Mouse (Mus musculus): ENCODE measurements around the gene Dnlz.
"Not testable (repeated sequence)": the region's sequence is repeated elsewhere in the genome, so short reads cannot be mapped to it uniquely, and the experiment has no call there.

Gene Dnlz

DNA sequence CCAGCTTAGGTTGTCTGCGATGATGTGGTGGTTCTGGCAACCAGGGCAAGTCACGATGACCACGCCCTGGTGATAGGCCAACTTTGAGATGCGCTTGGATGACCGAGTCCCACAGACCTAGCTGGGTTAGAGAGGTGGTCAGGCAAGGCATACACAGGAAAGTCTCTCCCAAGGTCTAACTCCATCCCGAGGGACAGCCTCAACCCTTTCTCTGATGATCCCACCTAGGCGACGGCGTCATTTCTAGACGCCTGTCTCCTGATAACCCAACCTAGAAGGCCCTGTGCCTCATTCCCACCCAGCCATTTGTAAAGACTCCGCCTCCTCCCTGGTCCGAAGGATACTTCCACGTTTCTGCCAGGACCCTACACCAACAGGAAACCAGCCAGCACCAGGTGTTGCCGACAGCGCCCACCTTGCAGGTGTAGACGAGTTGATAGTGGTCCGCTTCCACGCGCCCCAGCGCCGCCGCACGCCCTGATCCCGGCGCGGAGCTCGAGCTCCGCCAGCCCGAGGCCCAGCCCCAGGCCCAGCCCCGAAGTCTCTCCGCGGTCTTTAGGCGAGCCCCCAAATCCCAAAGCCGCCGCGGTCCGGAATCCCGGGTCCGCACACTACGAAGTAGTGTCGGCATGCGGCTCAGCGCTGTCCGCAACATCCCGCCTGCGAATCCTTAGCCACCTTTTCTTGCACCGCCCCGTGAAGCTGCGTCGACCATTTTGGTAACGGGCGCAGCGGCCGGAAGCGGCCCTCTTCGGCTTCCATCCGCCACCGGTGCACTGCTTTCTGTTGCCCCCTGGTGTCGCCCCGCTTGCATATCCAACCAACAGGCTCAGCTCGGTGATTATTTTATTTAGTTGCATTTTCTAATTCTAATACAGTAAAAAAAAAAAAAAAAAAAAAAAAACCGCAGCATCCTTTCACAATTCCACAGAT lies at the start of gene Dnlz:
Gene Dnlz, minus strand, starts transcription at position 753 of the 933 bp plus-strand sequence.
- peak; percentile 93 to 95 for DNase-seq

GRCm38 (mm10) chr2:26401023-26401422 lies 49.1 kb upstream of the Dnlz start:
- no peak for DNase-seq

DNA sequence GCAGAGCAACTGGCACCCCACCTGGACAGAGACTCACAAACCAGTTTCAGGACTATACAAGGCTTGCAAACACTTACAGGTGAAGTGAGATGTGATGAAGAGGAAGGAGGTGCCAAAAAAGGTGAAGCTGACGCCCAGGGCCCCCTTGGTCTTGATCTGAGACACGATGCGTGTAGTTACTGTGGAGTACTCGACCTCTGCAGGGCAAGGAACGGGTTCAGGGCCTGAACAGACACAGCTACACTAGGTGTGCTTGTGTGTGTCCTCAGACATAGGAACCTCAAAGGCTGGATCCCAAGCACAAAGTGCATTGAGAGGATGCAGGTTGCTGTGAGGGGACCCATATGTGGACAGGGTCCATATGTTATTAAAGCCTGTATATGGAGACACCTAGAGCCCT lies 48.4 kb upstream of the Dnlz start:
- DNase-seq = no peak

GRCm38 (mm10) chr2:26399647-26400046 lies 47.7 kb upstream of the Dnlz start:
- no peak for DNase-seq

GRCm38 (mm10) chr2:26398978-26399377 lies 47.1 kb upstream of the Dnlz start:
- no peak for DNase-seq

DNA sequence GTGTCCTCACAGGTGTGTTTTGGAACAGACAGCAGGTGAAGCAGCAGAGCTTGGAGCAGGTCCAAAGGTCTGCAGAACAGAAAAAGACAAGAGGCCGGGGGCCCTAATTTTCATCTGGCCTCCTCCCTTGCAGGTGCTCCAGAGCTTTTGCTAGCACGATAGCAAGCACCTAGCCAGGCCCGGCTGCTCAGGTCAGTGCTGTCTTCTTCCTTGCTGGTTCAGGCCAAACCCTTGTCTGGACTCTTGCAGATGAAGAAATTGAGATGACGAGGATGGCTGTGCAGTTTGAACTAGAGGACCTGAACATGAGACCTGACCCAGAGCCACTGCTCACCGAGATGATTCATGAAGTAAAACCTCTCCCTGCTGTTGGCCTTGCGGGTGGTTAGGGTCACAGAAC lies 39.7 kb upstream of the Dnlz start:
- no peak for DNase-seq

- DNase-seq = no peak
Observed at GRCm38 (mm10) chr2:26390954-26391353, 39.0 kb upstream of the Dnlz start.

DNA sequence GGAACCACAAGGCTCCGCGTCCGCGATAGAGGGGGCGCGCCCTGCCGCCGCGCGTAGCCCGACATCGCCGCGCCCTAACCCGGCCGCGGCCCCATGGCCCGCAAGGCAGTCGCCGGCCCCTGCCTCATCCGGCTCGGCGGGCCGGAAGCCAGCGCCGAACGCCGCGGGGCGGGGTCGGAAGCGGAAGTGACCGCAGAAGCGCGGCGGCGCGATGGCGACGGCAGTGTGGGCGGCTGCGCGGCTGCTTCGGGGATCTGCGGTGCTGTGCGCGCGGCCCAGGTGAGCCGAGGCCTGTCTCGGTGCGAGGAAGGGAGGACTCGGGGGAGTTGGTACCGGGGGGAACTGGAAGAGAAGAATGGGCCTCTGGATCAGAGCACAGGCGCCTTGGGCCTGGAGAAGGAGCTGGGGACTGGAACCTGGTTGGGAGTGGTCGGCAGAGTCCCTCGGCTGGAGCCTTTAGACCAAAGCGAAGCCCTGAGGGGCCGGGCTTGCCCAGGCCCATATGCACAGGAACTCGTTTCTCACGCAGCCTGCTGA lies 37.3 kb upstream of the Dnlz start, which contains the start of the genes Entr1 and Pmpca:
Gene Entr1, minus strand, starts transcription at position 163 of the 537 bp plus-strand sequence.
Gene Pmpca, plus strand, starts transcription at position 186 of the 537 bp plus-strand sequence.
- DNase-seq = peak; percentile 77 to 83

GRCm38 (mm10) chr2:26388682-26389153 lies 36.8 kb upstream of the Dnlz start:
- peak; percentile 12 to 22 for DNase-seq

- no peak for DNase-seq
Observed at GRCm38 (mm10) chr2:26387713-26388112, 35.8 kb upstream of the Dnlz start.

- DNase-seq = not testable (repeated sequence)
Observed at GRCm38 (mm10) chr2:26380871-26381270, 29.0 kb upstream of the Dnlz start.

DNA sequence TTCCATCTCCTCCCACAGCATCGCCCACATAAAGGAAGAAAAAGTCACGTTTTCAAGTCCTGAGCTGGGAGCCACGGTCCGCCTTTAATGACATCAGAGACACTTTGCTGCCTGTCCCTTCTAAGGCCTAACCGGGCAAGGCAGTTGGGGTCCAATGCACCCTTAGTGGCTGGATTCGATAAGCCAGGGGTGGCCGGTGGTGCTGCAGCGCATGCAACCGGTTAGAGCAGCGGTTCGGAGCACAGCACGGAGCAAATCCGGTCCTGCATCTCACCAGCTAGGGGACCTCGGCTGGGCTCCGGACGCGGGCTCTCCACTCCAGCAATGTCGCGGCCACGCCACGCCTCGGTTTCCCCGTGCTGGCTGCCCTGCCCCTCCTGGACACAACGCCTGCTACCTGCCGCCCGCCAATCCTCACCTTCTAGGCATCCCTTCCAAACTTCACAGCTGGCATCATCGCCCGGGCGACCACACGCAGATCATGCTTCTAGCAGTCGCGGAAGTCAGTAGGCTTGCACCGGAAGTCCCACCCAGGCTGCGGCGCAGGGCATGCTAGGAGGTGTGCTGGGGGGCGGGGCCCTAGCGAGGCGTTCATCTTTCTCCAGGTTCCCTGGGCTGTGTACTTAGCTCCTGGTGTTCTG lies 28.3 kb upstream of the Dnlz start, which contains the start of gene Snapc4:
Gene Snapc4, minus strand, starts transcription at position 523 of the 641 bp plus-strand sequence.
- peak; percentile 83 to 89 for DNase-seq

DNA sequence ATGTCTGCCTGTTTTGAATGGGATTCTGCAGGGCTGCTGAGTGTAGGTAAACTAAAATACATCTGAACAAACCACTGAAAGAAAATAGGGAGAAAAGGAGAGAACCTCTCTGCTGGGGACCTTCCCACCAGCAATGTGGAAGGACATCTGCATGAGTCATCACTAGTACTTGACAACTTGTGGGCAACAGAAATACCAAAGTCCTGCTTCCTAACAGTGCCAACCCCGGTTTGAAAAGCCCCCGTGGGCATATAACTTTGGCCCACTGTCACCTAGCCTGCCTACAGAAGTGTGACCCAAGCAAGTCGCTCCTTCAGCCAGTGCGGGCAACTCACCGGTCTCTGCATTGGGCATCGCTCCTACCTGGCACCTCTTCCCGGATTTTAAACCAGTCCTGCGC lies 20.5 kb upstream of the Dnlz start:
- DNase-seq = no peak

DNA sequence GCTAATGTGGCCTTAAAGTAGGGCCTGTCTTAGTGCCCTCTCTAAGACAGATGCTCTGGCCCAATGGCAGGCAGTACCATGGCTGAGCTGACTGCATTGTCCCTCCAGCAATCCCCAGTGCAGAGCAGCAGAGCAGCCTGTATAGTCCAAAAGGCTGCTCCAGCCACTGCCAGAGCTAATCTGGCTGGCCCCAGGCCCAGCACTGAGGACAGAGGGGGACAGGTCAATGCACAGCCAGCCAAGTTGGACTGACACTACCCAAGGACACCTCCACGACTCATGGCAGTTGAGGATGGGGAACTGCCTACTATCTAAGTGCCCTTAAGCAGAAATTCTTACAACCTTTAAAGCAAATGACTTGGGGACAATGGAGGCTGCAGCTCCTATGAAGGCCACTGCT lies 16.7 kb upstream of the Dnlz start:
- DNase-seq = no peak

DNA sequence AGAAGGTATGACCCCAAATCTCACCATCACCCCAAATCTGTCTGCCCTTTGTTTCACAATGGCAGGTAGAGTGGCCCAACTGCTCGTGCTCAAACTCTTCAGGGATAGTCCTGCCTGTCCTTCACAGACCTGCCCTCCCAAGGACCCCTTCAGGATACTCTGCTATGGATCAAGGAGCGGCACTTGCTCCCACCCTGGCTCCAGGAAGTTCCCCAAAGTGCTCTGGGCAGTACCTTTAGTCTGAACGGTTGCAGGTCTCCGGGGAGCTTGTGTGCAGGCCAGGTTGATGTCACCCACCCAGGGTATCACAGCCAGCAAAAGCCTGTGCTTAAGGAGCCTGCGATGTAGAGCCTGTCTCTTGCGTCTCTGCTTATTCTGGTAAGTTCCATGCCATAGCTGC lies 16.0 kb upstream of the Dnlz start:
- DNase-seq = no peak

GRCm38 (mm10) chr2:26364738-26365465 lies 13.0 kb upstream of the Dnlz start:
- DNase-seq = peak; percentile 42 to 48

DNA sequence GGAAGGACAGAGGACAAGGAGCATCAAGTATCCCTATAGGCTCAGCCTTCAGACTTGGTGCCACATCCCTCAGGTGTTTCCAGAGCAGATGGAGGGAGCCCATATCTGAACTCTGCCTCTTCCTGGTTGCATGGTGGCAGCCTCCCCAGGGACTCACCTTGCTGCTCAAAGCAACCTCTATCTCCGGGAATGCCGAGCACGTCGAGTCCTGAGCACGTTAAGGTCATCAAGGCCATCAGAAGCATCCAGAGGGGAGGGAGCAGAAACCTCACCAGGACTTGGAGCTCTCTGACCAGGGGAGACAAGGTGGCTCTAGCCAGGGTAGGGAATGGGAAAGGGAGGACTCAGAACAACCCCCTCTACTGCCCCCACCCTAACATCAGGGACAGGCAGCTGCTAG lies 11.6 kb upstream of the Dnlz start:
- DNase-seq = no peak

DNA sequence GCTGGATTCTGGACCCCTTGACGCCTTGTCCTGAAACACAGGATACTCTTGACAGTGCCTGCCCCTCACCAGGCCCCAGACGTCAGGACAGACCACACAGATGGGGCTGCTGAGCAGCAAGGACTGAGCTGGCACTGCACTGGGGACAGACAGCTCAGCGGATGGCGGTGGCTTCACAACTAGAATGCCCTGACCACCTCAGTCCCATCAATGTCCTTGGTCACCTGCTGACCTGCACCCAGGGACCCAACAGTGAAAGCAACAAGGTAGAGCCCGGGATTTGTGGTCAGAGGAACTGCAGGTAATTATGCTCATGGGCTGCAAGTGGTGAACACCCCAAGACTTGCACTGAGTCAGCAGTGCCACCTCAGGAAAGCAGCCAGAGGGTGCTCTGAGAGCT lies 11.1 kb upstream of the Dnlz start:
- no peak for DNase-seq

DNA sequence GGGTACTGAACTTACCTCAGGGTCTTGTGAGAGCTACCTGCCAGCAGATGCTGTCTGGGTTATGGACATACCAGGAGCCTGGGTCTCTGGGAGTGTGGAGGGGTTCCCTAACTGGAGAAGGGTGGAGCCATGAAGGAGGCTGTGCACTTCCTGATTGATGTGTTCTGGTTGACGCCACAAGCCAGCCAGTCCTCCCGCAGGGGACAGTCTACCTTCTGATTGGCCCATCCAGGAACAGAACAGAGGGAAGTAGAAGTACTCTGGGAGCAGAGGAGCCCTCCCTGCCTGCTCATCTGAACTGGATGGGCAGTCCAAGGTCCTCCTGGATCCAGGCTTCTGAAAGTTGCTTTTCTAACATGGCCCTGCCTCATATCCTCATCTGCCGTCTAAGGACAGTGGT lies 8.9 kb upstream of the Dnlz start, which contains the start of gene Card9:
Gene Card9, minus strand, starts transcription at position 147 of the 400 bp plus-strand sequence.
- peak; percentile 49 to 56 for DNase-seq

GRCm38 (mm10) chr2:26359983-26360382 lies 8.1 kb upstream of the Dnlz start:
- DNase-seq = peak; percentile 30 to 36

DNA sequence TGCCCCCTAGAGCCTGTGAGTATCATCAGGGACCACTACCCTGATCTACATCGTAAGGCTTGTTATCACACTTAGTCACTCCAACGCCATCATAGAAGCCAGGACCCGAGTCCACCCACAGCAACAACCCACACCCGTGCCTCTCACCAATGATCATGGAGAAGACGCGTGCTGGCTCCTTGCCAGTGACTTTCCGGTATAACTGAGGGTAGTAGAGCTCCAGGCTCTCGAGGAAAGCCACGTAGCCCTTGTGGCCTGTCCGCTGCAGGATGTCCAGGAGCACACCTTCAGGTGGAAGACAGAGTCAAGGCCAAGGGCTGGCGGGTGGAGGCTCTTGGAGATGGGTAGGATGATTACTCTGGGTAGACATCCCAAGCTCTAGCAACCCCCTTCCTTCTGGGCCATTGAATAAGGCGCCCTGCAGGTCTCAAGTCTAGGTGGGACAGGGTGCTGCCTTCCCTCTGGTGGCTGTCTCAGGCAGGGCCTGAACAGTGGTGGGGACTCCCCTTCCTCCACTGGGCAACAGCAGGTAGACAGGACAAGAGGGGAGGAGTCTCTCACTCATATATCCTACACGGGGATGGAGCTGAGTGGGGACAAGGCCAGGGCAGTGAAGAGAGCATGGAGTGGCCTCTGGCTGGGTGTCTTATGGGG lies 6.9 kb upstream of the Dnlz start:
- DNase-seq = no peak

- DNase-seq = no peak
Observed at GRCm38 (mm10) chr2:26357484-26357883, 5.6 kb upstream of the Dnlz start.
